Mouse (Mus musculus) myocyte (in vitro differentiated cells): ENCODE data around the gene Dmac2. TPM values are rescaled to one million over a fixed set of nuclear protein-coding genes. Genes with fewer than 3 reads are reported as not detected.

ENCODE experiments used
- H3K27me3 ChIP-seq: one replicate; pipeline ENCODE4 v1.6.1; 2011; ENCODE audit not compliant: control insufficient read depth, insufficient read depth, insufficient read length
- H3K36me3 ChIP-seq: one replicate; pipeline ENCODE4 v1.6.1; 2011; ENCODE audit not compliant: control insufficient read depth, insufficient read depth
- H3K4me2 ChIP-seq: one replicate; pipeline ENCODE4 v1.6.1; 2011; ENCODE audit warnings: low read depth, control low read depth
- H3K4me3 ChIP-seq: one replicate; pipeline ENCODE4 v1.5.1; 2011; ENCODE audit warnings: mild to moderate bottlenecking, control low read depth, moderate library complexity
- H3K79me2 ChIP-seq: one replicate; pipeline ENCODE4 v1.6.1; 2011; ENCODE audit not compliant: control insufficient read depth, insufficient read depth
- H3ac ChIP-seq: one replicate; pipeline ENCODE4 v1.6.1; 2011; ENCODE audit not compliant: control insufficient read depth, insufficient read length
- CEBPB ChIP-seq: IDR thresholded peaks from 2 replicates; pipeline ENCODE4 v1.6.1; 2011; ENCODE audit warnings: mild to moderate bottlenecking, moderate library complexity; ENCODE audit not compliant: poor library complexity, insufficient read depth, severe bottlenecking
- E2F4 ChIP-seq: IDR thresholded peaks from one replicate; pipeline ENCODE4 v1.6.1; 2011; ENCODE audit warnings: mild to moderate bottlenecking, control low read depth, moderate library complexity; ENCODE audit not compliant: insufficient read depth
- MAX ChIP-seq: IDR thresholded peaks from one replicate; pipeline ENCODE4 v1.6.1; 2011; ENCODE audit warnings: low read depth, mild to moderate bottlenecking, control low read depth
- MYOD1 ChIP-seq, 3 experiments: IDR thresholded peaks; one replicate each; pipeline ENCODE4 v1.6.1; 2011; ENCODE audit warnings: control low read depth in 2 of 3, low read depth in 2 of 3, mild to moderate bottlenecking in 2 of 3, moderate library complexity in 1 of 3; ENCODE audit not compliant: insufficient read length in 2 of 3, control insufficient read depth in 1 of 3
- MYOG ChIP-seq, 3 experiments: IDR thresholded peaks; one replicate each; pipeline ENCODE4 v1.6.1; 2011; ENCODE audit warnings: control low read depth in 2 of 3, low read depth in 2 of 3, mild to moderate bottlenecking in 2 of 3; ENCODE audit not compliant: insufficient read length in 2 of 3, control insufficient read depth in 1 of 3, insufficient read depth in 1 of 3
- POLR2A ChIP-seq: IDR thresholded peaks from one replicate; pipeline ENCODE4 v1.6.1; 2011; ENCODE audit warnings: low read depth, mild to moderate bottlenecking, control low read depth, moderate library complexity; ENCODE audit not compliant: insufficient read length
- POLR2AphosphoS2 ChIP-seq: IDR thresholded peaks from one replicate; pipeline ENCODE4 v1.6.1; 2011; ENCODE audit warnings: low read depth, control low read depth; ENCODE audit not compliant: insufficient read length
- REST ChIP-seq: IDR thresholded peaks from one replicate; pipeline ENCODE4 v1.6.1; 2011; ENCODE audit warnings: mild to moderate bottlenecking, control low read depth, moderate library complexity; ENCODE audit not compliant: insufficient read depth, insufficient read length
- SRF ChIP-seq: IDR thresholded peaks from one replicate; pipeline ENCODE4 v1.6.1; 2011; ENCODE audit warnings: low read depth; ENCODE audit not compliant: control insufficient read depth, insufficient read length
- TCF12 ChIP-seq: IDR thresholded peaks from one replicate; pipeline ENCODE4 v1.6.1; 2011; ENCODE audit warnings: mild to moderate bottlenecking, control low read depth; ENCODE audit not compliant: poor library complexity, insufficient read depth, severe bottlenecking
- TCF3 ChIP-seq: IDR thresholded peaks from one replicate; pipeline ENCODE4 v1.6.1; 2011; ENCODE audit warnings: low read depth, control low read depth; ENCODE audit not compliant: insufficient read length
- USF1 ChIP-seq: IDR thresholded peaks from one replicate; pipeline ENCODE4 v1.6.1; 2011; ENCODE audit warnings: low read depth, mild to moderate bottlenecking, control low read depth, moderate library complexity
- polyA plus RNA-seq: library from polyadenylated mRNA; unstranded; fragments of >200 nt; fragmentation: generic; extraction: Trizol; gene quantifications from one replicate; pipeline ENCODE4 v1.2.1, GENCODE M21; 2012; ENCODE audit warnings: missing spikeins

The Dmac2 gene
- polyA plus RNA-seq, 1 experiment, result 13.0 TPM

- Histone ChIP-seq H3K36me3 (no peaks in the 10 kb centered on the region), H3K4me2 (no peak overlapping the region), H3K4me3 (no peak overlapping the region), H3K79me2 (no peaks in the 10 kb centered on the region), H3ac (no peak overlapping the region), H3K27me3 (peaks cover 34% of the 10 kb centered on the region)
- TF ChIP-seq SRF, result no peak
- TF ChIP-seq MAX, result no peak
- no peak for TF ChIP-seq TCF3
- no peak for TF ChIP-seq CEBPB
Observed at GRCm38 (mm10) chr7:25614831-25615705, 4.1 kb upstream of the Dmac2 start.

GRCm38 (mm10) chr7:25615706-25616011 is 3.6 kb upstream of the Dmac2 start, which contains the start of gene Erich4:
Gene Erich4, minus strand, starts transcription at chr7:25615892.
- Histone ChIP-seq H3K4me2 (no peak within 1 kb of the TSS), H3K79me2 (no peaks in the 10 kb centered on the region), H3K4me3 (no peak within 1 kb of the TSS), H3K27me3 (peaks cover 31% of the 10 kb centered on the region), H3K36me3 (no peaks in the 10 kb centered on the region), H3ac (no peak within 1 kb of the TSS)
- TF ChIP-seq MYOD1 (IDR thresholded peaks at IDR 0.05; ENCODE audit: control insufficient read depth in 1 of 3, insufficient read length in 2 of 3, low read depth in 2 of 3), result no peak
- TF ChIP-seq REST, result no peak
- no peak for TF ChIP-seq TCF12
- no peak for TF ChIP-seq SRF
- no peak for TF ChIP-seq POLR2A
- no peak for TF ChIP-seq TCF3
- no peak for TF ChIP-seq MYOG (IDR thresholded peaks at IDR 0.05; ENCODE audit: control insufficient read depth in 1 of 3, insufficient read depth in 1 of 3, insufficient read length in 2 of 3, low read depth in 2 of 3)
- no peak for TF ChIP-seq E2F4
- no peak for TF ChIP-seq MAX
- no peak for TF ChIP-seq CEBPB
- TF ChIP-seq USF1, result no peak
- TF ChIP-seq POLR2AphosphoS2, result no peak

- no peak overlapping the region for H3K4me2 ChIP-seq
- peaks cover 27% of the 10 kb centered on the region for H3K27me3 ChIP-seq
- TF ChIP-seq TCF12 (no peak), MAX (no peak), MYOD1 (IDR thresholded peaks at IDR 0.05; ENCODE audit: control insufficient read depth in 1 of 3, insufficient read length in 2 of 3, low read depth in 2 of 3) (no peak), CEBPB (no peak), POLR2AphosphoS2 (no peak), POLR2A (no peak), TCF3 (no peak), E2F4 (no peak), USF1 (no peak), REST (no peak), MYOG (IDR thresholded peaks at IDR 0.05; ENCODE audit: control insufficient read depth in 1 of 3, insufficient read depth in 1 of 3, insufficient read length in 2 of 3, low read depth in 2 of 3) (no peak), SRF (no peak)
- H3K36me3 ChIP-seq, result no peaks in the 10 kb centered on the region
- H3ac ChIP-seq, result no peak overlapping the region
- H3K4me3 ChIP-seq, result no peak overlapping the region
- no peaks in the 10 kb centered on the region for H3K79me2 ChIP-seq
Observed at GRCm38 (mm10) chr7:25617376-25618160, 1.6 kb upstream of the Dmac2 start.

- H3K79me2 ChIP-seq, result no peaks in the 10 kb centered on the region
- H3K27me3 ChIP-seq, result peaks cover 11% of the 10 kb centered on the region
Observed at GRCm38 (mm10) chr7:25619722-25619991, 443 bp downstream of the Dmac2 start.

GRCm38 (mm10) chr7:25620101-25620500 is 887 bp downstream of the Dmac2 start:
- Histone ChIP-seq H3K79me2 (no peaks in the 10 kb centered on the region), H3K4me3 (peak overlapping the region; percentile 39), H3K27me3 (peaks cover 7% of the 10 kb centered on the region), H3K36me3 (no peaks in the 10 kb centered on the region), H3ac (no peak overlapping the region), H3K4me2 (peak overlapping the region; percentile 77)
- no peak for TF ChIP-seq MAX
- no peak for TF ChIP-seq MYOD1 (IDR thresholded peaks at IDR 0.05; ENCODE audit: control insufficient read depth in 1 of 3, insufficient read length in 2 of 3, low read depth in 2 of 3)
- no peak for TF ChIP-seq E2F4
- no peak for TF ChIP-seq REST
- no peak for TF ChIP-seq TCF12
- TF ChIP-seq TCF3, result no peak
- TF ChIP-seq SRF, result no peak
- TF ChIP-seq MYOG (IDR thresholded peaks at IDR 0.05; ENCODE audit: control insufficient read depth in 1 of 3, insufficient read depth in 1 of 3, insufficient read length in 2 of 3, low read depth in 2 of 3), result no peak
- TF ChIP-seq POLR2AphosphoS2, result no peak
- no peak for TF ChIP-seq POLR2A
- no peak for TF ChIP-seq CEBPB
- no peak for TF ChIP-seq USF1

More at GRCm38 (mm10) chr7:25619722-25619991, 443 bp downstream of the Dmac2 start:
- Histone ChIP-seq H3K4me3 (peak overlapping the region; percentile 39), H3ac (no peak overlapping the region), H3K4me2 (peak overlapping the region; percentile 77), H3K36me3 (no peaks in the 10 kb centered on the region)
- TF ChIP-seq TCF3, result no peak
- no peak for TF ChIP-seq SRF
